Mouse (Mus musculus): ENCODE measurements around the gene Atrip.

GRCm38 (mm10) chr9:109090446-109090845 is 16.5 kb upstream of the Atrip start:
- TF ChIP-seq CTCF (IDR thresholded peaks at IDR 0.05; ENCODE audit: control insufficient read depth, insufficient read depth, low read length) (no peak), POLR2A (IDR thresholded peaks at IDR 0.05; ENCODE audit: borderline replicate concordance, control insufficient read depth, low read depth, low read length) (no peak)

All from bone marrow, adult 2 months (tissue).